Mouse (Mus musculus): ENCODE data around the gene Fmnl1. TPM values are rescaled to one million over a fixed set of nuclear protein-coding genes. Genes with fewer than 3 reads are reported as not detected.

Gene Fmnl1
- polyA plus RNA-seq, 1 experiment from 2014 or later = 0.69 TPM

Other genes starting within 250 kb of the Fmnl1 start
- 10.6 and 10.8 TPM in 2 replicates for gene Kif18b, start 246.0 kb upstream of the Fmnl1 start, polyA plus RNA-seq (2014; fragmentation: Nextera tagmentation; extraction: Ambion mirVana)
- 0.85 and 0.88 TPM in 2 replicates for gene C1ql1, start 224.4 kb upstream of the Fmnl1 start, polyA plus RNA-seq (2014; fragmentation: Nextera tagmentation; extraction: Ambion mirVana)
- gene Nmt1, start 142.9 kb upstream of the Fmnl1 start, polyA plus RNA-seq (2014; fragmentation: Nextera tagmentation; extraction: Ambion mirVana) = 69.1 and 69.8 TPM in 2 replicates
- 335 and 349 TPM in 2 replicates for gene Dcakd, start 142.8 kb upstream of the Fmnl1 start, polyA plus RNA-seq (2014; fragmentation: Nextera tagmentation; extraction: Ambion mirVana)
- gene Plcd3, start 69.4 kb upstream of the Fmnl1 start, polyA plus RNA-seq (2014; fragmentation: Nextera tagmentation; extraction: Ambion mirVana) = 1.2 and 1.8 TPM in 2 replicates
- 4.8 and 5.2 TPM in 2 replicates for gene Acbd4, start 69.4 kb upstream of the Fmnl1 start, polyA plus RNA-seq (2014; fragmentation: Nextera tagmentation; extraction: Ambion mirVana)
- gene Hexim1, start 54.9 kb upstream of the Fmnl1 start, polyA plus RNA-seq (2014; fragmentation: Nextera tagmentation; extraction: Ambion mirVana) = 5.2 and 5.6 TPM in 2 replicates
- 8.3 and 9.5 TPM in 2 replicates for gene Hexim2, start 38.7 kb upstream of the Fmnl1 start, polyA plus RNA-seq (2014; fragmentation: Nextera tagmentation; extraction: Ambion mirVana)
- 0.23 and 0.48 TPM in 2 replicates for gene 1700023F06Rik, start 37.5 kb downstream of the Fmnl1 start, polyA plus RNA-seq (2014; fragmentation: Nextera tagmentation; extraction: Ambion mirVana)
- gene Spata32, start 47.3 kb downstream of the Fmnl1 start, polyA plus RNA-seq (2014; fragmentation: Nextera tagmentation; extraction: Ambion mirVana) = not detected in 2 replicates
- gene Map3k14, start 96.4 kb downstream of the Fmnl1 start, polyA plus RNA-seq (2014; fragmentation: Nextera tagmentation; extraction: Ambion mirVana) = 2.3 and 2.6 TPM in 2 replicates
- gene Arhgap27, start 192.6 kb downstream of the Fmnl1 start, polyA plus RNA-seq (2014; fragmentation: Nextera tagmentation; extraction: Ambion mirVana) = 4.7 TPM in 2 replicates
- 7.9 and 8.9 TPM in 2 replicates for gene Plekhm1, start 241.6 kb downstream of the Fmnl1 start, polyA plus RNA-seq (2014; fragmentation: Nextera tagmentation; extraction: Ambion mirVana)